Mouse (Mus musculus): ENCODE data around the gene Tbl1xr1. TPM values are rescaled to one million over a fixed set of nuclear protein-coding genes. Genes with fewer than 3 reads are reported as not detected.
A peak's percentile ranks its signal among the peaks of the same experiment; 100 is the strongest.

Gene Tbl1xr1
- polyA plus RNA-seq, 1 experiment from 2014 or later: 16.9 TPM

DNA sequence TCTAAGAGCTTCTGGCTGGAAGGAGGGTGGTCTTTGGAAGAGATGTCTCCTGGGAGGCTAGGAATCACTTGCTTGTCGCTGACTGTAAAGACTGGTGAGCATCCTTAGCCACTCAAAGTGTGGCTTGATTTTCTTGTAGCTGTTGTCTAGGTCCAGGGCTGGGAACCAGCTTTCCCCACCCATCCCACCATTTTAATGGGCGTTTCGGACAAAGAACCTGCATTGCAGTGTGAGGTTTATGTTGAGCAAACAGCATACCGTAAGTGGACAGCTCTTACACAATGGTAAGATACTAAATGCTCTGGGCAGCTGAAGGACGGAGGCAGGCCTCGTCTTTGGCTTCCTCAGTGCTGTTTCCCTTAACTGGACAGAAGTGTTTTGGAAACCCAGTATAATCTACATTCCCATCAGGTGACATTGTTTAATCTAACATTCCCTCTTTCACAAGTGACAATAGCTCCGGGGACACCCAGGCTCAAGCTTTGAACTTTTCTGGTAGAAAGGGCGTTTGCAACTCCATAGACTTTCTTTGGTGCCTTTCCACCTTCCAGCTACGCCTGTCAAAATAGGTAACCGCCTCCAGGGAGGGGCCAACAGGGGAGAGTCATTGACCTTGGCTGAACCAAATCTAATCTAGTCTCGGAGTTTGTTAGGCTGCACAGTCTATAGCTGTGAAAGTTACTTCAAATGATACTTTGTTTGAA is 1.7 kb upstream of the Tbl1xr1 start:
- Histone ChIP-seq H3K9ac (0 out of 2 replicates have a peak overlapping the region, but pooled peaks have one; percentile 23), H3K27ac (ENCODE audit: poor library complexity, severe bottlenecking) (peak overlapping the region; percentile 96), H3K9me3 (replicated peaks) (no peaks in the 10 kb centered on the region), H3K4me1 (replicated peaks) (peaks cover 21% of the 10 kb centered on the region), H3K4me2 (peak overlapping the region; percentile 85), H3K4me3 (peak overlapping the region; percentile 93), H3K36me3 (0 out of 2 replicates have a peak, but pooled peaks cover 3% of the 10 kb centered on the region), H3K27me3 (replicated peaks) (no peaks in the 10 kb centered on the region)
- WGBS: 20% methylated on average over 11 of the region's 11 CpGs
- no peak for ATAC-seq (ENCODE audit: insufficient number of reproducible peaks, low FRiP score)

DNA sequence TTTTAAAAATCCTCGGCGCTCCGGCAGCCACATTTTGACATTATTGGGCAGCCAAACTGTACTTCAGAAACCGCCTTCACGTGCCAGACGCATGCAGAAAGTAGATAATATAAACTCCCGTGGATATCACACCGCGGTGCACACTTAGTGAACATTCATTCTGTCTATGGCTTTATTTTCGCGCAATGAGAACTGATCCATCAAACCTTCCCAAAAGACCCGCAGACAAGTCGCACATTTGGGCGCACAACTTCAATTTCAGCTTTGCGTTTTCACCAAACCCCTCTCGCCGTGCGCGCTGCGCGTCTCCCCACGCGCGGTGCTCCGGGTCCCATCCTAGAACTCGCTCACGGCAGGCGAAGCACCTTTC is 950 bp upstream of the Tbl1xr1 start:
- Histone ChIP-seq H3K27ac (ENCODE audit: poor library complexity, severe bottlenecking) (peak overlapping the region; percentile 96), H3K4me2 (peak overlapping the region; percentile 85), H3K4me1 (replicated peaks) (peaks cover 22% of the 10 kb centered on the region), H3K4me3 (peak overlapping the region; percentile 93), H3K27me3 (replicated peaks) (no peaks in the 10 kb centered on the region), H3K9ac (peak overlapping the region; percentile 90), H3K36me3 (0 out of 2 replicates have a peak, but pooled peaks cover 3% of the 10 kb centered on the region), H3K9me3 (replicated peaks) (no peaks in the 10 kb centered on the region)
- WGBS: under 1% methylated on average over 28 of the region's 28 CpGs
- ATAC-seq (ENCODE audit: insufficient number of reproducible peaks, low FRiP score): no peak

DNA sequence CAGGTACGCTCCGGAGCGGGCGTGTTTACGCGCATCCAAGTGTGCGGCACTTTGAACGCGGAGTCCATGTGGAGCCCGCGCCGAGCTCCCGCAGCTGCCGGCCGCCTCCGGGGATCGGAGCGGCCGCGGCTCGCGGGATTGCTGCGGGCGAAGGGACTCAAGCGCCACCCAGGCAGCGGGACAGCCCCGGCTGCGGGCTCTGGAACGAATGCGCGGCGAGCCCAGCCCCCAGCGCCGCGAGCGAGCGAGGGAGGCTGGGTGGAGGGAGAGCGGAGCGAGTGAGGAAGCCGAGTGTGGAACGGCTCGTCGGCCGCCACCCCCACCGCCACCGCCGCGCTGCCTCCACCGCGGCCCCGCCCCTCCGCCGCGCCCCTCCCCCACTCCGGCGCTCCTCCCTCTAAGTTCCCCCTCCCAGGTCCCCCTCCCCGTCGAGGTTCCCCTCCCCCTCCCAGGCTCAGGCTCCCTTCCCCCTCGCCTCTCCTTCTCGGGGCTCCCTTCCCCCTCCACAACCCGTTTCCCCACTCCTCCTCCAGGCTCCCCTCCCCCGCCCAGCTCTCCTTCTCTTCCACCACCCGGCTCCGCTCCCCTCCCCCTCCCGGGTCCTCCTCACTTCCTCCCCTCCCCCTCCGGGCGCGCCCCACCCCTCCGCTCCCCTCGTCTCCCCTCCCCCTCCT is 428 bp upstream of the Tbl1xr1 start:
- Histone ChIP-seq H3K36me3 (0 out of 2 replicates have a peak, but pooled peaks cover 3% of the 10 kb centered on the region), H3K27me3 (replicated peaks) (no peaks in the 10 kb centered on the region), H3K4me1 (replicated peaks) (peaks cover 22% of the 10 kb centered on the region), H3K4me2 (peak overlapping the region; percentile 85), H3K27ac (ENCODE audit: poor library complexity, severe bottlenecking) (peak overlapping the region; percentile 96), H3K9ac (peak overlapping the region; percentile 90), H3K4me3 (peak overlapping the region; percentile 93), H3K9me3 (replicated peaks) (no peaks in the 10 kb centered on the region)
- WGBS: under 1% methylated on average over 62 of the region's 70 CpGs
- peak; percentile 85 for ATAC-seq (ENCODE audit: insufficient number of reproducible peaks, low FRiP score)

DNA sequence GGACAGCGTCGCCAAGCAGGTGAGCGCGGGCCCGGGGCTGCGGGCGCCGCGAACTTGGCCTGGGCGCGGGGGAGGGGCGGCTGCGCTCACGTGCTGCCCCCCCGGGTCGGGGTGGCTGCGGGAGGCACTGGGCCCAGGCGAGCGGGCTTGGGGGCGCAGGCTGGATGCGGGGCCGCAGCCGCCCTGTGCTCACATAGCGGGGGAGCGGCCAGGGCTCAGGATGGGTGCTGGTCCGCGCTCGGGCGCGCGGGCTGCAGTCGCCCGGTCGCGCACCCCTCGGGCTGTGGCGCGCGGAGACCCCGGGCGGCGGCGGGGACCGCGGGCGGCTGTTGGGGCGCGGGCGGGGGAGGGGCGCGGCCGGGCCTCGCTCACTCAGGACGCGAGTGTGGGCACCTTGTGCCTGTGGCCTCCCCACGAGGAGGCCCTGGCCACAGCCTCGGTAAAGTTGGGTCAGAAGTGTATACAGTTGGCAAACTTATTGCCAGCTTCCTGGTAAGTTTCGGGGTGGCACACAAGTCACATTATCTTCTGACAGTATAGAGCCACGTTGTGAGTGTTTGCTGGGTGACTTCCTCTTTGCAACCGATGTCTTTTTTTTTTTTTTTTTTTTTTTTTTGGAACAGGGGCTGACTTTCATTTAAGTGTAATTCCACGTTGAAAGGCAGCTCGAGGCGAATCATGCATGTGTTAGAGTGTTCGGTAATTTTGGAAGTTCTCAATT is 644 bp downstream of the Tbl1xr1 start:
- H3K27ac ChIP-seq (ENCODE audit: poor library complexity, severe bottlenecking): peak overlapping the region; percentile 96
- no peaks in the 10 kb centered on the region for H3K9me3 ChIP-seq (replicated peaks)
- peak overlapping the region; percentile 85 for H3K4me2 ChIP-seq
- 0 out of 2 replicates have a peak, but pooled peaks cover 3% of the 10 kb centered on the region for H3K36me3 ChIP-seq
- peak overlapping the region; percentile 93 for H3K4me3 ChIP-seq
- peaks cover 27% of the 10 kb centered on the region for H3K4me1 ChIP-seq (replicated peaks)
- H3K27me3 ChIP-seq (replicated peaks): no peaks in the 10 kb centered on the region
- peak; percentile 59 for ATAC-seq (ENCODE audit: insufficient number of reproducible peaks, low FRiP score)
- WGBS: under 1% methylated on average over 59 of the region's 64 CpGs
- peak overlapping the region; percentile 98 for H3K9ac ChIP-seq

DNA sequence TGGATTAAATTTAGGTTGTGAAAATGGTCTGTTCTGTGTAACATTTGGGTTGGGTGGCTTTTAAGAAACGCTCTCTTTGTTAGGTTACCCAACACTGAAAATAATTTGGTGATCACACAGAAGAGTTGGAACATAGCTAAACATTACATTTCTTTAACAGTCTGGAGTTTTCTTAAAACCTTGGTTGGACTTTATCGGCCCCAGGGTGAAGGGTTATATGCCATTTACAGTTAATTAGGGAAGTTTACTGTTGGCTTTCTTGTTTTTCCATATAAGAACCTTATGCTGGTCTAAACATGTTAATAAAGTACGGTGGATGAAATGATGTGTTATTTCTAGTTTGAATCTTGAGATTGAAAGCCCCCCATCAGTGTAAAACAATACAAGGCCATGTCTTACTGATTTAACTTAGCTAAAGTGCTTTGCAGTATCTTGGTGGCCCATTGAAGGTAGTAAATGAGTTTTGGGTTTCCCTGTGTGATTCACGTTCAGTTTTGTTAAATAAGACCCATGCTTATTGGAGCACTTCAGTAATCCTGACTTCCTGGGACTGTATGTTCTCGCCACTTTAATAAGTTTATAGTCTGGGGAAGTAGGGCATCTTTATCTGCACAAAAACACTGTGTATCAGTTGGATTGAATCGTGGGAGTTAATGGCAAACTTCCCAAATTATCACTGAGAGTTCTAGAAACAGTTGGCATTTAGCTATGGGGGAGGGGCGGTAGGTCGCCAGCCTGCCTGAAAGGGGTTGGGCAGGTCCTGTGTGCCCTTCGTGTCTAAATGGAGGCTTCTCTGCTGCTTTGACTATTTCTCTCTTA is 1.4 kb downstream of the Tbl1xr1 start:
- ATAC-seq (ENCODE audit: insufficient number of reproducible peaks, low FRiP score): no peak
- Histone ChIP-seq H3K27ac (ENCODE audit: poor library complexity, severe bottlenecking) (no peak overlapping the region), H3K27me3 (replicated peaks) (no peaks in the 10 kb centered on the region), H3K4me3 (peak overlapping the region; percentile 93), H3K9me3 (replicated peaks) (no peaks in the 10 kb centered on the region), H3K36me3 (0 out of 2 replicates have a peak, but pooled peaks cover 3% of the 10 kb centered on the region), H3K4me2 (peak overlapping the region; percentile 85), H3K9ac (peak overlapping the region; percentile 98), H3K4me1 (replicated peaks) (peaks cover 27% of the 10 kb centered on the region)
- WGBS: 5% methylated on average over 9 of the region's 9 CpGs

DNA sequence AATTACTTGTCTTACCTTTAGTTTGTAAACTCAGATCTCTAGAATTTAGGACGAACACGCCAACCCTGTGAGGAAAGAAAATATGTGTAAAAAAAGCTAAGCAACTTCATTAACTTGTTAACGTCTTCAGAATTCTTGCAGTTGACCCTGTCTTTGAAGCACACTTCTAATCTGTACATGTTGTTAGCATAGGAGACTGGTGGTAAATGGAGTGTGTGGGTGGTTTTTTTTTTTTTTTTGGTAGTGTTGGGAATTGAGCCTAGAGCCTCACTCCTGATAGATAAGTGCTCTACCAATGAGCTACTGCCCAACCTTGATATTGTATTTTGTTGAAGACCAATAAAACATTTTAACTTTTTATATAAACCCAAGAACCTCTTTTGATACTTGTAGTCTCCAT is 2.1 kb downstream of the Tbl1xr1 start:
- H3K4me2 ChIP-seq: peak overlapping the region; percentile 85
- no peak overlapping the region for H3K27ac ChIP-seq (ENCODE audit: poor library complexity, severe bottlenecking)
- H3K9ac ChIP-seq: 0 out of 2 replicates have a peak overlapping the region, but pooled peaks have one; percentile 52
- H3K9me3 ChIP-seq (replicated peaks): no peaks in the 10 kb centered on the region
- peak overlapping the region; percentile 93 for H3K4me3 ChIP-seq
- H3K27me3 ChIP-seq (replicated peaks): no peaks in the 10 kb centered on the region
- no peak for ATAC-seq (ENCODE audit: insufficient number of reproducible peaks, low FRiP score)
- H3K4me1 ChIP-seq (replicated peaks): peaks cover 27% of the 10 kb centered on the region
- H3K36me3 ChIP-seq: 0 out of 2 replicates have a peak, but pooled peaks cover 3% of the 10 kb centered on the region
- WGBS: 36% methylated on average over 3 of the region's 3 CpGs

DNA sequence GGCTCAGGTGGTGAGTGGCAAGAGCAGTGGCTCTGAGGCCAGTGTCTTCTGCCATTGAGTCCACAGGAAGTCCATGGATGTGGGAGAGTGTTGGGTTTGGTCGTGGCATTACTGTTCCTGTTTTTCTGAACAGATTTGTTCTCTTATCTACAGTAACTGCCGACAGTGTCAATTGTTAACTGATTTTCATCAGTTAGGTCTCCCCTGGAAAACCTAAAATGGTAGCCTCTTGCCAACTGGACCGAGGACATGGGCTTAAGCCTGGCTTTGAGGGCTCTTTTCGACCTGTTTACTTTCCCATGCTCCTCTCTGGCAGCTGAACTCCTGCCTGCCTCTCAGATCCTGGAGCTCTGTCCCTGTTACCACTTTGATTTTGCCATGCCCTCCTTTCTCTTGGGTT is 5.4 kb downstream of the Tbl1xr1 start:
- no peak overlapping the region for H3K27ac ChIP-seq (ENCODE audit: poor library complexity, severe bottlenecking)
- no peak for ATAC-seq (ENCODE audit: insufficient number of reproducible peaks, low FRiP score)
- no peak overlapping the region for H3K4me2 ChIP-seq
- H3K9ac ChIP-seq: no peak overlapping the region
- no peak overlapping the region for H3K4me3 ChIP-seq
- peaks cover 25% of the 10 kb centered on the region for H3K4me1 ChIP-seq (replicated peaks)
- 0 out of 2 replicates have a peak, but pooled peaks cover 3% of the 10 kb centered on the region for H3K36me3 ChIP-seq
- no peaks in the 10 kb centered on the region for H3K9me3 ChIP-seq (replicated peaks)
- no peaks in the 10 kb centered on the region for H3K27me3 ChIP-seq (replicated peaks)
- 41% methylated on average over 4 of the region's 4 CpGs for WGBS

DNA sequence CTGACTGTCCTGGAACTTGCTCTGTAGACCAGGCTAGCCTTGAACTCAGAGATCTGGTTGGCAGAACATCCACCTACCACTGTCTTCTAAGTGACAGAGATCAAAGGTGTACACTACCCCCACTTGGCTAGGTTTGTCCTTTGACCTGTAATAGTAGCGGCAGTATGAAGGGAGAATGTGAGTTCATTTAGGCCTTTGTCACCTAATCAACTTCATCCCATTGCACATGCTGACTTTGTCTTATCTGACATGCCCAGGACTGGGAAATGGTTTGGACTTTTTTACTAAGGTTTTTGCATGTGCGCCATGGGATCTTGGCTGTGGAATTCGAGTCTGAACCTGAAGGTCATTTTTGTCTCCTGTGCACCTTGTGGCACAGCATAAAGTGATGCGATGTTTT is 6.4 kb downstream of the Tbl1xr1 start:
- Histone ChIP-seq H3K4me2 (no peak overlapping the region), H3K4me1 (replicated peaks) (peaks cover 25% of the 10 kb centered on the region), H3K27ac (ENCODE audit: poor library complexity, severe bottlenecking) (no peak overlapping the region), H3K36me3 (0 out of 2 replicates have a peak, but pooled peaks cover 3% of the 10 kb centered on the region), H3K4me3 (no peak overlapping the region), H3K9ac (no peak overlapping the region), H3K9me3 (replicated peaks) (no peaks in the 10 kb centered on the region), H3K27me3 (replicated peaks) (no peaks in the 10 kb centered on the region)
- 82% methylated on average over 4 of the region's 4 CpGs for WGBS
- ATAC-seq (ENCODE audit: insufficient number of reproducible peaks, low FRiP score): no peak

DNA sequence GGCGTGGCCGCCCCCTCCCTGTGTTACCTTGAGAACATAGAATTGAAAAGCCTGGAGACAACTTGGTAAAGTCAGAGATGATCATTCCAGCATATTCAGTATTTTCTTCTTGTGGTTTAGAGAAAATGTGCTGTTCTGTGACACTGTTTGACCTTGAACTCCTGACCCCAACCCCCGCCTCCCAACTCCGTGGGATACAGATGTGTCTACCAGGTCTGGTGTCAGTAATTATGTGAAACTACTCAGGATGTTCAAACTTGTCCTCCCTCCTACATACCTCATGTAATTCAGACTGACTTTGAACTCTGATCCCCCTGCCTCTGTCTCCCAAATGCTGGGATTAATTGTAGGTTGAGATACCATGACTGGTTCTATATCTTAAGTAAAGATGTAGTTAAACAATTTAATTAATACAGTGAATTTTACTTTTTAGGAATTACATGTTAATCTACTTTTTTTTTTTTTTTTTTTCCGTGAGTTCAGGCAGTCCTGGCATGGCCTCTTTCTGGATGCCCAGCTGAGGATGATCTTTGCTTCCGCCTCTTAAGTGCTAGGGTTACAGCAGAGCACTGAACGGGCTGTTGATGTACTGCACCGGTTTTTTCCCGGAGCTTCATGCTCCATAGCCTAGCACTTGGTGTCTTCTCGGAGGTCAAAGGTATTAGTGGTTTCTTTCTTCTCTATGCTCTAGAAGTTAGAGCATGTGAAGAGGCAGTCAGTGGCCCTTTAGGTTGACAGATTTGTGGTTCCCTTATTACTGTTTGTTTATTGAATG is 8.0 kb downstream of the Tbl1xr1 start:
- 0 out of 2 replicates have a peak, but pooled peaks cover 2% of the 10 kb centered on the region for H3K36me3 ChIP-seq
- WGBS: 78% methylated on average over 10 of the region's 10 CpGs

DNA sequence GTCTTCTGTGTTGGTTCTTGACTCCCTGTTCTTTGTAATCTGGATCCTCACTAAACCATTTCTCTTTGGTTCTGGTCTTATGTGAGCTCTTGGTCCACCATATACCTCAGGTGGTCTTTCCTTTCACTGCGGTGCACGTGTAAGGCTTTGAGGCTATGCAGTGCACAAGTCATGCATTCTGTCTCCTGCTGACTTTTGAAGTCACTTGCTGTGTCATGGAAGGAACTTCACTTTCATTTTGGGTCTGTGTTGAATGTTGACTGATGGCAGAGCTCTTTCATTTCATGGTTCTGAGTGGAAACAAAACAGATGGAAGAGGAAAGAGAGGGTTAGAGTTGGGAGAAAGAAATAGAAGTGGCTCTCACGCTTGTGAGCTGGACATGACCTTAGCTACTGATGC is 13.4 kb downstream of the Tbl1xr1 start:
- H3K9ac ChIP-seq: no peak overlapping the region
- H3K4me1 ChIP-seq (replicated peaks): peaks cover 37% of the 10 kb centered on the region
- ATAC-seq (ENCODE audit: insufficient number of reproducible peaks, low FRiP score): no peak
- H3K4me3 ChIP-seq: no peak overlapping the region
- 65% methylated on average over 3 of the region's 3 CpGs for WGBS
- no peaks in the 10 kb centered on the region for H3K27me3 ChIP-seq (replicated peaks)
- no peaks in the 10 kb centered on the region for H3K9me3 ChIP-seq (replicated peaks)
- H3K4me2 ChIP-seq: no peak overlapping the region
- H3K36me3 ChIP-seq: no peaks in the 10 kb centered on the region
- 0 out of 2 replicates have a peak overlapping the region, but pooled peaks have one; percentile 37 for H3K27ac ChIP-seq (ENCODE audit: poor library complexity, severe bottlenecking)

More for the DNA sequence above, 8.0 kb downstream of the Tbl1xr1 start:
- Histone ChIP-seq H3K9ac (no peak overlapping the region), H3K9me3 (replicated peaks) (no peaks in the 10 kb centered on the region), H3K27me3 (replicated peaks) (no peaks in the 10 kb centered on the region), H3K4me2 (no peak overlapping the region), H3K4me1 (replicated peaks) (peaks cover 19% of the 10 kb centered on the region), H3K27ac (ENCODE audit: poor library complexity, severe bottlenecking) (no peak overlapping the region), H3K4me3 (no peak overlapping the region)
- no peak for ATAC-seq (ENCODE audit: insufficient number of reproducible peaks, low FRiP score)

Measured in heart, embryonic 12.5 days (tissue).